Mouse (Mus musculus): ENCODE data around the gene Vldlr.

The Vldlr gene

GRCm38 (mm10) chr19:27239913-27240312 lies 23.6 kb downstream of the Vldlr start:
- DNase-seq (ENCODE audit: low read depth) = no peak

GRCm38 (mm10) chr19:27243527-27243926 lies 27.2 kb downstream of the Vldlr start:
- no peak for DNase-seq (ENCODE audit: low read depth)

GRCm38 (mm10) chr19:27254756-27255155 lies 38.5 kb downstream of the Vldlr start:
- DNase-seq (ENCODE audit: low read depth) = no peak

GRCm38 (mm10) chr19:27255678-27256077 lies 39.4 kb downstream of the Vldlr start:
- no peak for DNase-seq (ENCODE audit: low read depth)

GRCm38 (mm10) chr19:27260102-27260501 lies 43.8 kb downstream of the Vldlr start:
- DNase-seq (ENCODE audit: low read depth) = no peak

- DNase-seq (ENCODE audit: low read depth) = no peak
Measured at GRCm38 (mm10) chr19:27260621-27261278, 44.5 kb downstream of the Vldlr start.

GRCm38 (mm10) chr19:27262141-27262540 lies 45.9 kb downstream of the Vldlr start:
- no peak for DNase-seq (ENCODE audit: low read depth)

GRCm38 (mm10) chr19:27273385-27273784 lies 57.1 kb downstream of the Vldlr start:
- DNase-seq (ENCODE audit: low read depth) = no peak

- no peak for DNase-seq (ENCODE audit: low read depth)
Measured at GRCm38 (mm10) chr19:27274382-27274781, 58.1 kb downstream of the Vldlr start.

GRCm38 (mm10) chr19:27279174-27279573 lies 62.9 kb downstream of the Vldlr start:
- no peak for DNase-seq (ENCODE audit: low read depth)

Data from c-Kit-positive CD71-negative TER-119-negative erythroid progenitor cells, embryonic 14.5 days (primary cell).